Mouse (Mus musculus): ENCODE measurements around the gene Sf3a1.
"Not testable (repeated sequence)": the region's sequence is repeated elsewhere in the genome, so short reads cannot be mapped to it uniquely, and the experiment has no call there.

Sf3a1 gene

DNA sequence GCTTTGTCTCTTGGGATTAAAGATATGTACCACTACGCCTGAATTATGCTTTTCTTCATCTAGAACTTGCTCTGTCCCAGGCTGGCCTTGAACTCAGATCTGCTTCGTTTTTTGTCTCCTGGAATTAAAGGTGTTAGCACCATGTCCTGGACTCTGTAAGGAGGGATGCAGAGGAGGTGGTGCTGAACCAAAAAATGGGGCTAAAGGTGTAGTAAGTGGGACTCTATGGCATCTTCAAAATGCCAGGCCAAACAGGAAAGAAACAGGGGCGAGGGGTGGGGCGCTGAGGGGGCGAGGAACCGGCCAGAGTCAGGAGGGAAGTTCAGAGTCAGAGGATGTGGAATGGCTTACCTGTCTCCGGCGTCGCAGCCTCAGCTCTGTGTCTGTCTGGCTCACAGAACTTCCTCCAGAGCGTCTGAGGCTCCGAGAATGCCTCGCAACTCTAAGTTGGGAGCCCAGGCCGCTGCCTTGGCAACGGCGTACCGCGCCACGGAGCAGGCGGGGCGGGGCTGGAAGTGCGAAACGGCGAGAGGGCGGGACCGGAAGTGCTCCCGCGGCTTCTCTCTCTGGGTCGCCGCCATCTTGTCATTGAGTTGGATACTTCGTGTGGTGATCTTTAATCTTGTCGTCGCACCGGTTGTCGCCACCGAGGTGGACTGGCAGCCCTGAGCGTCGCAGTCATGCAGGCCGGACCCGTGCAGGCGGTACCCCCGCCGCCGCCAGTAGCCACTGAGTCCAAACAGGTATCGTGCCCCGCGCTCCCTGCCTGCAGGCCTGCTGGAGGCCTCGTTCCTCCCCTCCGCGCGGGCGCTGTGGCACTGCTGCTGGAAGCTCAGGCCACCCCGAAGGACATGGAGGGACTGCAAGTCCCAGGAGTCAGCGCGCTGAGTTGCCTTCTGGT, at the start of gene Sf3a1, which contains the start of gene Ccdc157:
TSS of gene Sf3a1 (plus strand) at position 543 of the 901 bp plus-strand sequence.
TSS of gene Ccdc157 (minus strand) at position 486 of the 901 bp plus-strand sequence.
- peak; percentile 85 for DNase-seq (ENCODE audit: low spot score)

DNA sequence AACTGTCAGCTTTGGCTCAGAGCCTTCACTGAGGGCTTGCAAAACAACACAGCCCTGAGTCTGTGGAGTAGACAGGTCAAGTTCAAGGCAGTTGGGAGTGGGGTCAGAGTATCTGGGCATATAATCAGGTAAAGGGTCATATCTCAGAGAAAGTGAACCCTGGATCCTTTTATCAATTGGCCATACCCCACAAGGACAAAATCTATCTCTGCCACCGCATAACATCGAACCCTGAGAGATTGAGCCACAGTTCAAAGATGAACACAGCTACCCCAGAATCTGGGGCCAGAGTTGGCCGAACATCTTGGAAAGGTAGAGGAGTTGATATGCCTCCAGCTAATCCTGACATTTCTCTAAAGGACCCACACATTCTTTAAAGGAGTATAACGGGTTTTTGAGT, 48.1 kb upstream of the Sf3a1 start:
- DNase-seq (ENCODE audit: low spot score): no peak

GRCm38 (mm10) chr11:4112861-4113260, 47.3 kb upstream of the Sf3a1 start:
- DNase-seq (ENCODE audit: low spot score): no peak

DNA sequence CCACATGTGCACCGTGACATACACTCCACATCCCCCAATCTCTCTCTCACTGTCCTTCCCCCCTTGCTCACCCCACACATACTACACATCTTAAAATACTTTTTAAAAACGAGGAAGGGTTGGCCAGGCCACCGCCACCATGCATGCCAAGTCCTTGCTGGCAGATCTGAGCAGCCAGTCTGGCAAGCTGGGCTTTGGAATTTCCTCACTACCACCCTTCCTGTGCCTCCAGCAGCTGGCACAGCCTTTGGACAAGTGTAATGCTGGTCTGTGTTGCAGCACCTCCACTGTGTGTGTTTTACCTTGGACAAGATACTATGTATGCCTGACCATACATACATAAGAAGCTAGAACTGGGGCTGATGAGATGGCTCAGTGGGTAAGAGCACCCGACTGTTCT, 46.7 kb upstream of the Sf3a1 start:
- DNase-seq (ENCODE audit: low spot score): no peak

GRCm38 (mm10) chr11:4113970-4114369, 46.2 kb upstream of the Sf3a1 start:
- no peak for DNase-seq (ENCODE audit: low spot score)

- DNase-seq (ENCODE audit: low spot score): not testable (repeated sequence)
These were observed 45.6 kb upstream of the Sf3a1 start for GRCm38 (mm10) chr11:4114541-4114940.

DNA sequence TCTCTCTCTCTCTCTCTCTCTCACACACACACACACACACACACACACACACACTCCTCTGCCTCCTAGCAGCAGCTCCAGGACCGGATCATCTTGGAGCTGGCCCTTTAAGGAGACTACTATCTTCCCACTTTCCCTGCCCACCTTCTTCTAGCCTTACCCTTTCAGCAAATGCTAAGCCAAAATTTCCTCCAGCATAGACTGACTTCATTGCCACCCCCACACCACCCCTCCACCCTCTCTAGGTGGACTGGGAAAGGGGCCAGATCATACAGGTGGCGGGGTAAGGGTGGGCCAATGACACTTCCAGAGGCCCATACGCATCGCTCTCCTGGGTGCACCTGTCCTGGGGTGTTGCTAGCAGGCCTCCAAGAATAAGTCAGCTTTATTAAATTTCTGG, 44.7 kb upstream of the Sf3a1 start:
- no peak for DNase-seq (ENCODE audit: low spot score)

DNA sequence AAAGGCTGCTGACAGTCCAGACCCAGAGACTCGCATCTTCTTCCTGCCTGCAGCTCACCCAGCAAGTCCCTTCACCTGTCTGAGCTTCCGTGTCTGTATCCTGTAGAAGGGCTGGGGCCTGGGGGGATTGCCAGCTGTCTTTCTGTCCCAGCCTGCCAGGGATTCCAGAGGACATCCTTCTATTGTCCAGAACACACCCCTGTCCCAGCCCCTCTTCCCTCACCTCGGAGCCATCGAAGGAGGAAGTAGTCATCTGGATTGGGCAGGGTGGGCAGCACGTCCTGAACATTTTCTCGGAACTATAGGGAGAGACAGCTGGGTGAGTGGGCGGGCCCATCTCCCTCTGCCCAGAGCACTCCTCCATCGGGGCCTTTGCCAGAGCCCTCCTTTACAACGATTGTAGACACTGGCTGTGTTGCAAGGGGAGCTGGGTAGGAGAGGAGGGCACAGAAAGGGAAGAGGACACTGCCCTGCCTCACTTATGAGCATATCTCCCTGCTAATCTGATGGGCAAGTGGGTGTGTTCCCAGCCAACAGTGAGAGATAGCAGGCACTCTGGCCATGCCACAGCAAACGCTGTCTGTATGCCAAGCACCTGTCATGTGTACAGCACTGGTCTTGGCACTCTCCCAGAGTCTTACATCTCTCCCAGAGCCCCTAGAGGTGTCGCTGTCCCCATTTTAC, 43.5 kb upstream of the Sf3a1 start:
- no peak for DNase-seq (ENCODE audit: low spot score)

DNA sequence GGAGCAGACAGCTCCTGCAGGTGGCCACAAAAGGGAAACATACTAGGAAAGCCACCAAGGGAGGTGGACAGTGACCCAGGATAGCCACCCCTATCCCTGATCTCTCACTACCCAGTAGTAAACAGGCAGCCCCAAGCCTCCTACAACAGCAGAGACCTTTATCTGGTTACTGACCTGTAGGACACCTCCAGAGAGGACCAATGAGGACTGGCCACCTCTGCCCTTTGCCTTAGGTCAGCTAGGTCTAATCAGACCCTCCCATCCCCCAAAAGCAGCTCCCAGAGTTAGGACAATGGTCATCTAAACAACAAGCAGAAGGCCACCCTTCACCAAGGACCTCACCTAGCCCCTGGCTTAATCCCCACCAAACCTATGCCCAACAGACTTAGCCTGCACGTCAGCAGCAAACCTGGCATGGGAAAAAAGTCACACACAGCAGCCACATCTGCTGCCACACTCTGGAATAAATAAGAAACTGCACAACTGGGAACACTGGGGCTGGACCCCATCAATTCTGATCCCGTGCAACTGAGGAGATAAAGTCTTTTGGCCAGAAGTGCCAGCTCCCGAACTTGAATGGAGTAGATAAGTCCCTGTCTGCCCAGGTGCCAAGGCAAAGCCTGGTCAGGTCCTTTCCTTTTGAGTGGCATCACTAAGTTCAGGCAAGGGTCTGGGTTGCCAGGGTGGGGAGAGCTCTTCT, 42.6 kb upstream of the Sf3a1 start:
- no peak for DNase-seq (ENCODE audit: low spot score)

GRCm38 (mm10) chr11:4118081-4118921, 41.8 kb upstream of the Sf3a1 start:
- no peak for DNase-seq (ENCODE audit: low spot score)

GRCm38 (mm10) chr11:4119635-4120034, 40.5 kb upstream of the Sf3a1 start:
- no peak for DNase-seq (ENCODE audit: low spot score)

GRCm38 (mm10) chr11:4121691-4122090, 38.5 kb upstream of the Sf3a1 start:
- no peak for DNase-seq (ENCODE audit: low spot score)

GRCm38 (mm10) chr11:4122226-4122625, 37.9 kb upstream of the Sf3a1 start:
- DNase-seq (ENCODE audit: low spot score): no peak

DNA sequence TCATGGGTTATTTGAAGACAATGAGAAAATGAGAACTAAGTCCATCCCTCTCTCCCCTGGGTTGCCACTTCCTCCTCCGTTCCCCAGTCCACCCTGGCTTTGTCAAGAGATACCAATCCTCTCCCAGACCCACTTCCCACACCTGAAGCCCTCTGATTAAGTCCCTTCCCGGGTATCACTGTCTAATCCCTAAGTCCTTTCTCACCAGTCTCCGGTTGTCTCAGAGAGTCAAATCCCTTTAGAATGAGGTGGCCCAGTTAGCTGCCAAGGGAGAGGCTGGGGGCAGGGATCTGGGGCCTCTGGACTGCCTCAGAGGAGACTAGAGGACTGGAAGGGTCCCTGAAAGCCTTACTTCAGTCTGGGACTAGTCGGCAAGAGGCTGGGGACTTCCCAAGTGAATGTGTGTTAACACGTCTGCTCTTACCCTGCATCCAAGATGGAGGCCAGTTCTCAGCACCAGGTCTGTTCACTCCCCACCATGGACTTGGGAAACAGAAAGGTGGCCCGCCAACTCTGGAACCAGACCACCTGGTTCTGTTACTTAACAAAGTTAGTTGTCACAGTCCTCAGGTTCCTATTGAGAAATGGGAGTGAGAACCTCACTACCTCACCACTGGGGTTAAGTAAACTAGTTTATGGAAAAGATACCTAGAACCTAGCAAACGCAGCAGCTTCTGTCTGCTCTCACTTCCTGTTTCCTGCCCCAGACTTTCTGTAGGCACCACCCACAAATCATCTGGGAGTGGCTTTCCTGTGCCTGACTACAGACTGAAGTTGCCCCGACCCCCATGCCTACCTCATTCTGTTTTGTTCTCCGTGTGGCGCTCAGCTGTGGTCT, 37.2 kb upstream of the Sf3a1 start, which contains the start of gene Sec14l2:
TSS of gene Sec14l2 (minus strand) at position 674 of the 838 bp plus-strand sequence.
- DNase-seq (ENCODE audit: low spot score): no peak

DNA sequence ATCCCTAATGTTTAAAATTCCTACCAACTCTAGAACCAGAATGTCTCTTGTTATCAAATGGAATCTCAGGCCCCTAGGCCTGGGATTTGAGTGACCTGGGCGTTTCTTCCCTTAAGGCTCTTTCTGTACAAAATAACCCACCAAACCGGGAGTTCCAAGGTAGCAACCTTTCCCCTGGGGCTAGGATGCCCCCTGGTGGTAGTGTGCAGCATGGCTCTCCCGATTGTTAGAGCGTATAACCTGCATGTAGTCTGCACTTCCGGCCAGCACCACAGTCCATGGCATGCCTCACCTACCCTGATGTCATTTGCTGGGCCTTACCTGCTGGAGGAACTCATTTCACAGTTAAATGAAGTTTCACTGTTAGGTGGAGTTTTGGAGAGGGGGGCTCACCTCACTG, 36.2 kb upstream of the Sf3a1 start:
- no peak for DNase-seq (ENCODE audit: low spot score)

DNA sequence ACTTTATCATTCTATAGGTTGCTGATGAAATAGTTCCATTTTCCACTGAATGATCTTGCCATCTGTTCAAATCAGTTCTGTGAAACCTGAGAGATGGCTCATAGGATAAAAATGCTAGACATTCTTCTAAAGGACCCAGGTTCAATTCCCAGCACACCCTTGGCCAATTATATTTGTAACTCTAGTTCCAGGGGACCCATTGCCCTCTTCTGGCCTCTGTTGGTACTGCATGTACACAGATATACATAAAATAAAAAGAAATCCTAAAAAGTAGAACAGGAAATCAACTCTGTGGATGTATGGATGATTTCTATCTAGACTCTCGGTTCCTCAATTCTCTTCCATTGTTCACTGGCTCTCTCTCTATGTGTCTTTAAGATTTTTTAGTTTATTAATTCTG, 33.1 kb upstream of the Sf3a1 start:
- DNase-seq (ENCODE audit: low spot score): no peak

DNA sequence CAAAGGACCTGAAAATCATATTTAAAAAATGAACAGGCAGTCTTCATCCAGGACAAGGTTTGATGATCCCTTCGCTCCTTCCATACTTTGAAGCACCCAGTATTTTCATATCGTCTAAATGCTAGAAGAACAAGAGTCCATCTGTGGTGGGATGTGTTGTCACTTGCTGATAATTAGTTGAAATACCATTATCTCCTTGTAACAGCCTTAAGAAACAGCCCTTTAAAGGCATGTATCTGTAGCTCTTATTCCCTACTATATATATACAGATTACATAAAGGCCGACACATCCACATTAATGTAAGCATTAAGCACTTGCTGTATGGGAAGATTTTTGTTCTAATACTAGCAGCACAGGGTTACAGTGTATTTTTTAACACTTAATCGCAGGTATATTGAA, 31.7 kb upstream of the Sf3a1 start:
- DNase-seq (ENCODE audit: low spot score): not testable (repeated sequence)

DNA sequence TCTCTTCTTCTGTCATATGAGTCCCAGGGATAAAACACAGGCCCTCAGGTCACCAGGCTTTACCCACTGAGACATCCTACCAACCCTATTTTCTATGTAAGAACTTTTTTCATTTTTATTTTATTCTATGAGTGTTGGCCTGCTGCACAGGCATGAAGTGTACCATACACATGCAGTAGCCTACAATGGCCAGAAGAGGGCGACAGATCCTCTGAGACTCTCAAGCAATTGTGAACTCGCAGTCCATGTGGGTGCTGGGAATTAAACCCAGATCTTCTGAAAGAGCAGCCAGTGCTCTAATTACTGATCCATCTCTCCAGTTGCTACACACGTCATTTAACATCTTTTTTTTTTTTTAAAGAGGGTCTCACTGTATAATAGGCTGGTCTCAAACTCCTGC, 26.7 kb upstream of the Sf3a1 start:
- no peak for DNase-seq (ENCODE audit: low spot score)

GRCm38 (mm10) chr11:4134400-4134799, 25.8 kb upstream of the Sf3a1 start:
- no peak for DNase-seq (ENCODE audit: low spot score)

Data from layer of hippocampus, adult 9-10 months (tissue).